Mouse (Mus musculus) MEL (cell line): ENCODE results near the gene G6pc. TPM values are rescaled to one million over a fixed set of nuclear protein-coding genes. Genes with fewer than 3 reads are reported as not detected.

Experiments
- DNase-seq: peaks from one replicate; pipeline ENCODE4 v3.0.0; 2011; ENCODE audit warnings: low read depth, low spot score
- H3K27ac ChIP-seq: 2 replicates; pipeline ENCODE4 v1.5.1; 2012; ENCODE audit warnings: low read depth, mild to moderate bottlenecking, control low read depth, low read length, moderate library complexity; ENCODE audit not compliant: control insufficient read depth
- H3K27me3 ChIP-seq, 2 experiments: fragments of 150-350 bp in 1 of 2; sonication (generic) in 1 of 2; 2 replicates each; pipeline ENCODE4 v1.6.1; 2012; ENCODE audit warnings: low read length in 2 of 2, mild to moderate bottlenecking in 2 of 2, improper control_type of control experiment in 1 of 2, moderate library complexity in 1 of 2; ENCODE audit not compliant: insufficient read depth in 2 of 2, control insufficient read depth in 1 of 2
- H3K36me3 ChIP-seq, 2 experiments: 2 replicates each; pipeline ENCODE4 v1.6.1; 2012 to 2014; ENCODE audit warnings: low read length in 2 of 2, improper control_type of control experiment in 1 of 2, inconsistent platforms in 1 of 2, mild to moderate bottlenecking in 1 of 2; ENCODE audit not compliant: insufficient read depth in 2 of 2, control insufficient read depth in 1 of 2
- H3K4me1 ChIP-seq, 2 experiments: fragments of 150-350 bp in 1 of 2; sonication (generic) in 1 of 2; 2 replicates each; pipeline ENCODE4 v1.6.1; 2012; ENCODE audit warnings: low read length in 2 of 2, improper control_type of control experiment in 1 of 2, mild to moderate bottlenecking in 1 of 2; ENCODE audit not compliant: insufficient read depth in 2 of 2, control insufficient read depth in 1 of 2
- H3K4me3 ChIP-seq, 2 experiments: fragments of 150-350 bp in 1 of 2; sonication (generic) in 1 of 2; 2 replicates each; pipeline ENCODE4 v1.5.1; 2012; ENCODE audit warnings: low read depth in 2 of 2, low read length in 2 of 2, mild to moderate bottlenecking in 2 of 2, moderate library complexity in 2 of 2, control low read depth in 1 of 2, improper control_type of control experiment in 1 of 2; ENCODE audit not compliant: control insufficient read depth in 1 of 2, insufficient read depth in 1 of 2
- H3K79me2 ChIP-seq: 2 replicates; pipeline ENCODE4 v1.6.1; 2012; ENCODE audit warnings: mild to moderate bottlenecking, low read length, moderate library complexity; ENCODE audit not compliant: control insufficient read depth, poor library complexity, insufficient read depth
- H3K9ac ChIP-seq: 2 replicates; pipeline ENCODE4 v1.6.1; 2012; ENCODE audit warnings: low read depth, mild to moderate bottlenecking, control low read depth, low read length, moderate library complexity; ENCODE audit not compliant: control insufficient read depth, poor library complexity, severe bottlenecking
- H3K9me3 ChIP-seq: fragments of 150-350 bp; sonication (generic); replicated peaks from 2 replicates; pipeline ENCODE4 v1.6.1; 2012; ENCODE audit warnings: mild to moderate bottlenecking, low read length, improper control_type of control experiment, moderate library complexity; ENCODE audit not compliant: insufficient read depth
- E2F4 ChIP-seq: IDR thresholded peaks from 2 replicates; pipeline ENCODE4 v1.6.1; 2011; ENCODE audit warnings: low read depth, low read length, improper control_type of control experiment, borderline replicate concordance
- EP300 ChIP-seq, 2 experiments: IDR thresholded peaks; 2 replicates each; pipeline ENCODE4 v1.6.1; 2011; ENCODE audit warnings: improper control_type of control experiment in 2 of 2, low read length in 2 of 2, low read depth in 1 of 2, mild to moderate bottlenecking in 1 of 2
- MAX ChIP-seq: IDR thresholded peaks from 2 replicates; pipeline ENCODE4 v1.6.1; 2011; ENCODE audit warnings: low read length, improper control_type of control experiment
- MXI1 ChIP-seq: IDR thresholded peaks from 2 replicates; pipeline ENCODE4 v1.6.1; 2011; ENCODE audit warnings: mild to moderate bottlenecking, low read depth, low read length, improper control_type of control experiment
- MYB ChIP-seq: IDR thresholded peaks from 2 replicates; pipeline ENCODE4 v1.6.1; 2011; ENCODE audit warnings: mild to moderate bottlenecking, low read depth, low read length, improper control_type of control experiment
- POLR2AphosphoS5 ChIP-seq: IDR thresholded peaks from 2 replicates; pipeline ENCODE4 v1.6.1; 2012; ENCODE audit warnings: low read depth, borderline replicate concordance, mild to moderate bottlenecking, inconsistent platforms, low read length, moderate library complexity, mixed read lengths
- TCF12 ChIP-seq: IDR thresholded peaks from 2 replicates; pipeline ENCODE4 v1.6.1; 2014; ENCODE audit warnings: low read depth, mild to moderate bottlenecking, inconsistent platforms, low read length, improper control_type of control experiment, moderate library complexity
- polyA plus RNA-seq, 2 experiments: library from polyadenylated mRNA; stranded (reverse) in 1 of 2; unstranded in 1 of 2; fragments of >175 nt in 1 of 2; fragments of >200 nt in 1 of 2; gene quantifications; 2 replicates each; pipeline versions ENCODE4 v1.2.1 to v1.2.4; 2012; ENCODE audit warnings: low replicate concordance in 2 of 2, low read depth in 1 of 2; ENCODE audit not compliant: insufficient read length in 2 of 2, insufficient read depth in 1 of 2, missing spikeins in 1 of 2
- total RNA-seq: library from RNA; depleted of rRNA; stranded (reverse); fragments of 300-350 nt; gene quantifications from 2 replicates; pipeline ENCODE4 v1.2.3, GENCODE M21; 2012; rRNA removed

G6pc gene
- total and polyA plus RNA-seq, 3 experiments: not detected

DNA sequence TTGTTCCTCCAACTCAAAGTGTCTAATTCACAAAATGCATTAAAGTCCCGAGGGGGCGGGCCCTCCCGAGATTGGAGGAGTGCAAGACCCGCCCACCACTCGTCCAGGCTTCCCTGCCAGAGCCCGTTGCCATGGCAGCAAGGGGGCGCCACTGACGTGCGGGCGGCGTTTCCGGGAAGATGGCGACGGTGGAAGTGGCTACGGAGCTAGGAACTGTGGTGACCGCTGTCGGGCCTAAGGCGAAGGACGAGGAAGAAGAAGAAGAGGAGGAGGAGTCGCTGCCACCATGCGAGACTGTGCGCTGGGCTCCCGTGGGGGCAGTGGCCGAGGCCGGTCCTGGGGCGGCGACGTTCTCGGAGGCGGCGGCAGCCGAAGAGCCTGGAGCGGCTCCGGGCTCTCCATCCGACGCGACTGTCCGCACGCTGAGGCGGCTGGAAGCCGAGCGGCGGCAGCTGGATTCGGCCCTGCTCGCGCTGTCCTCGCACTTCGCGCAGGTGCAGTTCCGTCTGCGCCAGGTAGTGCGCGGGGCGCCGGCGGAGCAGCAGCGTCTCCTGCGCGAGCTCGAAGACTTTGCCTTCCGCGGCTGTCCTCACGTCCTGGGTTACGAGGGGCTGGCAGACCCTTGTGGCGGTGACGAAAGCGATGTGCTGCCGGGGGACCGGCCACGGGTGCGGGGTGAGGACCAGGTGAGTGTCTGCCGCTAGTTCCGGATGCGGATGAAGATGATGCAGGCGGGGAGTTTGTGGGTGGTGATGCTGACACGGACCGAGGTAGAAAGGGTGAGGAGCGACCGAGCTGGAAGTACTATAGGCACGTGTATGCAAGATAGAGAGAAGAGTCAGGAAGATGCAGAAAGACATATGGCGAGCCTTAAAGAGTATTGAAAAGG, 57.8 kb downstream of the G6pc start, which contains the start of the genes Rundc1 and Ptges3l (continued):
- TF ChIP-seq MYB (no peak), POLR2AphosphoS5 (no peak), E2F4 (no peak), TCF12 (peak; percentile 71)

DNA sequence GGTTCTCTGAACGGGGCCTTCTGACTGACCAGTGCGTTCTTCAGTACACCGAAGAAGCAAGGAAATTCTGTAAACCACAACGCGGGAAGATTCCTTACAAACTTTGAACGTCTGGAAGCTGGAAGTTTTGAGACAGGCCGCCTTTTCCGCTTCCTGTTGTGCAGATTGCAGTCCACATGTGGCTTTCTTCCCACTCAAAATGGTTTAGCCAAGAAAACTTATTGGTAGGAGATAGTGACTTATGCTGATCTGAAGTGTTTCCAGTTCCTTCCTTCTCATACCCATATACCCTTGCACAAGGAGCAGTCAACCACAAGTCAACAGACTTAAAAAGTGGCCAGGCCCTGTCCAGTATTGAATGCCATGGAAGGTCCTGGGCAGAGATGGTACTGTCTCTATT, 58.8 kb downstream of the G6pc start:
- Histone ChIP-seq H3K9ac (peak overlapping the region; percentile 85), H3K27ac (peak overlapping the region; percentile 59; the same call in 1 of the 2 replicates), H3K27me3 (no peaks in the 10 kb centered on the region)

More for the DNA sequence above, 58.8 kb downstream of the G6pc start:
- Histone ChIP-seq H3K9me3 (no peaks in the 10 kb centered on the region), H3K79me2 (peaks cover 20% of the 10 kb centered on the region), H3K36me3 (peaks cover 7 to 13% of the 10 kb centered on the region in 2 experiments), H3K4me3 (peak overlapping the region; percentile 85 to 91), H3K4me1 (peaks cover 5 to 20% of the 10 kb centered on the region in 2 experiments)
- TF ChIP-seq MXI1 (0 out of 2 replicates have a peak, but pooled peaks have one; percentile 0), EP300 (IDR thresholded peaks at IDR 0.05; ENCODE audit: low read depth in 1 of 2, low read length in 2 of 2) (0 out of 4 replicates have a peak, but pooled peaks of 1 of the 2 experiments have one; percentile 1), MAX (peak; percentile 57), E2F4 (no peak)
- peak; percentile 62 for DNase-seq

Other genes starting within 250 kb of the G6pc start
- 17.0 and 24.6 TPM in 2 replicates for gene Retreg3, start 247.7 kb upstream of the G6pc start, total RNA-seq
- gene Retreg3, start 247.7 kb upstream of the G6pc start, polyA plus RNA-seq: 10 to 100 TPM in 1 of 2 experiments, not detected in 1; 23.4 TPM
- gene Tubg1, start 247.6 kb upstream of the G6pc start, total RNA-seq: 60.0 and 68.1 TPM in 2 replicates
- 100 to 1,000 TPM; 125 to 183 TPM for gene Tubg1, start 247.6 kb upstream of the G6pc start, polyA plus RNA-seq
- not detected in 2 replicates for gene Tubg2, start 211.7 kb upstream of the G6pc start, total RNA-seq
- not detected for gene Tubg2, start 211.7 kb upstream of the G6pc start, polyA plus RNA-seq
- not detected in 2 replicates for gene Cntnap1, start 197.0 kb upstream of the G6pc start, total RNA-seq
- gene Cntnap1, start 197.0 kb upstream of the G6pc start, polyA plus RNA-seq: under 1 TPM in 1 of 2 experiments, not detected in 1; 0.01 TPM
- gene Plekhh3, start 196.2 kb upstream of the G6pc start, total RNA-seq: 0.81 and 1.4 TPM in 2 replicates
- gene Plekhh3, start 196.2 kb upstream of the G6pc start, polyA plus RNA-seq: 1 to 10 TPM in 1 of 2 experiments, not detected in 1; 1.5 TPM
- gene Ccr10, start 192.1 kb upstream of the G6pc start, total RNA-seq: not detected in 2 replicates
- not detected for gene Ccr10, start 192.1 kb upstream of the G6pc start, polyA plus RNA-seq
- gene Ezh1, start 141.1 kb upstream of the G6pc start, total RNA-seq: 5.0 and 6.3 TPM in 2 replicates
- gene Ezh1, start 141.1 kb upstream of the G6pc start, polyA plus RNA-seq: 1 to 10 TPM in 1 of 2 experiments, not detected in 1; 8.4 TPM
- gene Ramp2, start 121.5 kb upstream of the G6pc start, total RNA-seq: 0.12 TPM in 1 of 2 replicates, not detected in the other
- gene Ramp2, start 121.5 kb upstream of the G6pc start, polyA plus RNA-seq: not detected
- 68.4 and 75.5 TPM in 2 replicates for gene Vps25, start 113.9 kb upstream of the G6pc start, total RNA-seq
- 100 to 1,000 TPM in 1 of 2 experiments, not detected in 1; 107 TPM for gene Vps25, start 113.9 kb upstream of the G6pc start, polyA plus RNA-seq
- gene Wnk4, start 107.0 kb upstream of the G6pc start, total RNA-seq: 0.72 and 0.92 TPM in 2 replicates
- gene Wnk4, start 107.0 kb upstream of the G6pc start, polyA plus RNA-seq: 1 to 10 TPM in 1 of 2 experiments, not detected in 1; 3.4 TPM
- gene Cntd1, start 88.5 kb upstream of the G6pc start, total RNA-seq: 2.4 TPM in 2 replicates
- gene Cntd1, start 88.5 kb upstream of the G6pc start, polyA plus RNA-seq: under 1 TPM in 1 of 2 experiments, not detected in 1; 0.84 TPM
- gene Coa3, start 88.4 kb upstream of the G6pc start, total RNA-seq: 294 and 325 TPM in 2 replicates
- gene Coa3, start 88.4 kb upstream of the G6pc start, polyA plus RNA-seq: 100 to 1,000 TPM in 1 of 2 experiments, not detected in 1; 120 TPM
- gene Becn1, start 65.3 kb upstream of the G6pc start, total RNA-seq: 167 and 181 TPM in 2 replicates
- 100 to 1,000 TPM in 1 of 2 experiments, not detected in 1; 122 TPM for gene Becn1, start 65.3 kb upstream of the G6pc start, polyA plus RNA-seq
- gene Psme3, start 51.3 kb upstream of the G6pc start, total RNA-seq: 129 and 139 TPM in 2 replicates
- 100 to 1,000 TPM; 369 to 446 TPM for gene Psme3, start 51.3 kb upstream of the G6pc start, polyA plus RNA-seq
- 9.1 and 12.1 TPM in 2 replicates for gene Aoc2, start 42.5 kb upstream of the G6pc start, total RNA-seq
- gene Aoc2, start 42.5 kb upstream of the G6pc start, polyA plus RNA-seq: 10 to 100 TPM in 1 of 2 experiments, not detected in 1; 21.1 TPM
- gene Aoc3, start 37.0 kb upstream of the G6pc start, total RNA-seq: 0.62 and 0.69 TPM in 2 replicates
- gene Aoc3, start 37.0 kb upstream of the G6pc start, polyA plus RNA-seq: 1 to 10 TPM in 1 of 2 experiments, not detected in 1; 2.2 TPM
- 133 TPM in 2 replicates for gene Aarsd1, start 50.1 kb downstream of the G6pc start, total RNA-seq
- 100 to 1,000 TPM in 1 of 2 experiments, 10 to 100 TPM in 1; 80.5 to 371 TPM for gene Aarsd1, start 50.1 kb downstream of the G6pc start, polyA plus RNA-seq
- gene Gm27029, start 57.2 kb downstream of the G6pc start, total RNA-seq: 6.8 and 7.4 TPM in 2 replicates
- gene Gm27029, start 57.2 kb downstream of the G6pc start, polyA plus RNA-seq: 1 to 10 TPM in 1 of 2 experiments, not detected in 1; 4.2 TPM
- gene Rundc1, start 57.5 kb downstream of the G6pc start, total RNA-seq: 8.5 and 9.2 TPM in 2 replicates
- 10 to 100 TPM in 1 of 2 experiments, not detected in 1; 13.1 TPM for gene Rundc1, start 57.5 kb downstream of the G6pc start, polyA plus RNA-seq
- gene Ptges3l, start 57.8 kb downstream of the G6pc start, total RNA-seq: 1.4 and 1.6 TPM in 2 replicates
- 1 to 10 TPM in 1 of 2 experiments, not detected in 1; 2.3 TPM for gene Ptges3l, start 57.8 kb downstream of the G6pc start, polyA plus RNA-seq
- gene Rpl27, start 74.7 kb downstream of the G6pc start, total RNA-seq: 2,405 and 2,621 TPM in 2 replicates
- 100 to 1,000 TPM in 1 of 2 experiments, not detected in 1; 595 TPM for gene Rpl27, start 74.7 kb downstream of the G6pc start, polyA plus RNA-seq
- gene Ifi35, start 80.8 kb downstream of the G6pc start, total RNA-seq: 37.5 and 64.4 TPM in 2 replicates
- gene Ifi35, start 80.8 kb downstream of the G6pc start, polyA plus RNA-seq: 100 to 1,000 TPM in 1 of 2 experiments, 10 to 100 TPM in 1; 35.5 to 146 TPM
- 4.2 and 6.4 TPM in 2 replicates for gene Rnd2, start 97.4 kb downstream of the G6pc start, total RNA-seq
- 10 to 100 TPM in 1 of 2 experiments, not detected in 1; 18.6 TPM for gene Rnd2, start 97.4 kb downstream of the G6pc start, polyA plus RNA-seq
- 43.9 and 49.5 TPM in 2 replicates for gene Vat1, start 98.7 kb downstream of the G6pc start, total RNA-seq
- 100 to 1,000 TPM in 1 of 2 experiments, not detected in 1; 125 TPM for gene Vat1, start 98.7 kb downstream of the G6pc start, polyA plus RNA-seq
- gene Brca1, start 184.4 kb downstream of the G6pc start, total RNA-seq: 35.3 and 37.1 TPM in 2 replicates
- gene Brca1, start 184.4 kb downstream of the G6pc start, polyA plus RNA-seq: 1,000 to 10,000 TPM in 1 of 2 experiments, 10 to 100 TPM in 1; 25.7 to 1,155 TPM
- 38.6 and 39.4 TPM in 2 replicates for gene Nbr1, start 184.6 kb downstream of the G6pc start, total RNA-seq
- 10 to 100 TPM in 1 of 2 experiments, not detected in 1; 52.3 TPM for gene Nbr1, start 184.6 kb downstream of the G6pc start, polyA plus RNA-seq
- gene Tmem106a, start 214.7 kb downstream of the G6pc start, total RNA-seq: 0.23 and 0.36 TPM in 2 replicates
- gene Tmem106a, start 214.7 kb downstream of the G6pc start, polyA plus RNA-seq: under 1 TPM in 1 of 2 experiments, not detected in 1; 0.81 TPM
- not detected in 2 replicates for gene Gm11634, start 231.7 kb downstream of the G6pc start, total RNA-seq
- gene Gm11634, start 231.7 kb downstream of the G6pc start, polyA plus RNA-seq: not detected